Mouse (Mus musculus): ENCODE results near the gene Gon4l.
"Not testable (repeated sequence)": the region's sequence is repeated elsewhere in the genome, so short reads cannot be mapped to it uniquely, and the experiment has no call there.

Gene Gon4l

DNA sequence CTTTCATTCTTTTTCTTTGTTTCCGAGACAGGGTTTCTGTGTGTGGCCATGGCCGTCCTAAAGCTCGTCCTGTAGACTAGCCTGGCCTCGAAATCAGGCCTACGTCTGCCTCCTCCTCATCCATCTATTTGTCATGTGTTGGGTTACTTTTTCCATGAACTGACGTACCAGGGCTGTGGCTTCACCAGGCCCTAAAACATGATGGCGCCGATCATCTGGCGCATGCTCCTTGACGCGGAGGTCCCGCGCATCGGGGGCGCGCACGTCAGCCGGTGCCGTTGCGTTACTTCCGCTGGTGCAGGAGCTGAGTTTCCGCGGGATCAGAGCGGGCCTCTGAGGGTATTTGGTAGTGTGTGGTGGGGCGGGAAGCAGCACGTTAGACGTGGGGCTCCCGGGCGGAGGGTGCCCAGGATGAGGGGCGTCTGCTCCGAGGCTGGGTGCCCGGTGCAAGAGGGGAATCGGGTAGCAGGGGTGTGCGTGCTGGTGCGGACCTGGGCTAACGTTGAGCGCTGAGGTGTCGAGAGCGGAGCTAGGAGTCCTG lies at the start of gene Gon4l:
Gon4l (plus strand) TSS at position 281 of the 541 bp plus-strand sequence.
- peak; percentile 59 for DNase-seq (ENCODE audit: low read depth, low spot score)

DNA sequence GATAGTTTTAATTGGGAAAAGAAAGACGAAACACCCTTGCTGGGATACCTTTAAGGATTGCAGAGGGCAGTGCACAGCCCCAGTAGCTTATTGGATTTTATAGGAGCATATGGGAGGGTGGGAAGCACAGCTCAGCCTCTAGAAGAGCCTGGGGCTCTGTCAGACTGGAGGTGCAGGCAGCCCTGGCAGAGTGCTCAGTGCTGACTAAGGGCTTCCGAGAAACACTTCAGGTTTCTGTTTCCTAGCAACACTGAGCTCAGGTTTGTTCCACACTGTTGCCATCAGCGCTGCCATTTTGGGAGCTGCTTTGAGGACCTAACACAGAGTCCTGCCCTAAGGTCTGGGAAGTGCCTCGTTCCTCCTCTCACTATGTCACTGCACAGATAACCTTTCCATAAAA lies 48.7 kb upstream of the Gon4l start:
- not testable (repeated sequence) for DNase-seq (ENCODE audit: low read depth, low spot score)

DNA sequence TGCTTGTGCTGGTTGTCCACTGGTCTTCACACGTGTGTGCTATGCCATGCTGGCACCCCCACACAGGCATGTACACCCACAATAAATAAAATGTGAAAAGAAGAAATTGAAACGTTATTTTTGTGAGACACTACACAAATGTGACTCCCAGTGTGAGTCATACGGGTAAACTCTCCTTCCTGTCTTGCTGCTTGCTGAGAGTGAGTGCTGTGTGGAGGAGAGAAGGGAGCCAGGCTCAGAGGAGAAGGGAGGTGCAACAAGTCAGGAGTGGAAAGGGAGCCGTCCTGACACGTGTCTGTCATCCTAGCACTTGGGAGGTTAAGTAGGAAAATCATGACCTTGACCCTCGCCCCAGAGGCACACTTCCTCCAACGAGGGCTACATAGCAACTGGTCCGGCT lies 48.2 kb upstream of the Gon4l start:
- not testable (repeated sequence) for DNase-seq (ENCODE audit: low read depth, low spot score)

DNA sequence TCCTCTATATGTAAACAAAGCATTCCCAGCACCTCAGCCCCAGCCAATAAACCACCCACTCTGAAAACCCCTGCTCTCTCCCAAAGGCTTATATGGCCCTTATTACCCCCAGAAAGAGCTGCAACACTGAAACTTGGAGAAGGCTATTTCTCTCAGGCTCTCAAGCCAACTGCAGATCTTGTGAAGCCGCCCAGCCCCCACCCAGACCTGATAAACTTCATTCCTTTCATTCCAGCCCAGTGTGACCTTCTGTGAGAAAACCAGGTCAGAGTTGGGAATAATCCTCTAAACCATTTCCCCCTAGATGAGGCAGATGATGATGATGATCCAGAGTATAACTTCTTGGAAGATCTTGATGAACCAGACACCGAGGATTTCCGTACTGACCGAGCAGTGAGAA lies 47.0 kb upstream of the Gon4l start:
- DNase-seq (ENCODE audit: low read depth, low spot score): not testable (repeated sequence)

DNA sequence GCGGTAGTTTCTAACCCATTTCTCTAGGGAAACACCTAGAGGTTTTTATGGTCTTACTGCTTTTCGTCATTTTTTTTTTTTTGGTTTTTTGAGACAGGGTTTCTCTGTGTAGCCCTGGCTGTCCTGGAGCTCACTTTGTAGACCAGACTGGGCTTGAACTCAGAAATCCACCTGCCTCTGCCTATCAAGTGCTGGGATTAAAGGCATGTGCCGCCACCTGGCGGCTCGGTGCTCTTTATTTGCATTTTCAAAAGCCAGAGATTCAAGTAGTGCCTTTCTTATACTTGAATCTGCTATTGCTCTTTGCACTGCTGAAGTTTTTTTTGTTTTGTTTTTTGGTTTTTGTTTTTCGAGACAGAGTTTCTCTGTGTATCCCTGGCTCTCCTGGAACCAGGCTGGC lies 37.5 kb upstream of the Gon4l start:
- peak; percentile 38 for DNase-seq (ENCODE audit: low read depth, low spot score)

DNA sequence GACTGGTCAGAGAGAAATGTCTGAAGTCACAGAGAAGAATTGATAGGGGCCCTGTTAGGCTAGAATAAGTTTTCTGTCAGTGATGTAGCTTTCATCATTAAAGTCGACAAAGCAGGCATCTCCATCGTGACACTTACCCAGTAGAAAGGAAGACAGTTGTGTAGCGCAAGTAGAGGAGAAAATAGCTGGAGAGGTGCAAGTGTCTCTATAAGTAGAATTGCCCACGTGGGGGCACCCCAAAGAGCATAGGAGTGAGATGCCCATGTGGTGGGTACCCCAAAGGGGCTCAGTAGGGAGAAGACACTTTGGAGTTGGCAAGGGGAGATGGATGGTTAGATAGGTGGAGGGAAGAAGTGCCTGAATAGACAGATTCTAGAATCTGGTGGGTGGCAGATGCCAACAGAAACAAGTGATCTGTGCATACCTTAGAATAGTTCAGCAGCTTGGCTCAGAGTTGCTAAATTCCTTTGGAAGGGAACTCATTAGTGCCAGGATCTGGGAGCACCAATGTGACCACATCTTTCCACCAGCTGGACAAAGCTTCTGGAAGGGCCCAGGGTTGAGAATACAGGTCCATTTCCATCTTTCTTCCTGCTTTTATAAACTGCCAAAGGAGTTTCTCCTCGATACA lies 31.0 kb upstream of the Gon4l start:
- no peak for DNase-seq (ENCODE audit: low read depth, low spot score)

DNA sequence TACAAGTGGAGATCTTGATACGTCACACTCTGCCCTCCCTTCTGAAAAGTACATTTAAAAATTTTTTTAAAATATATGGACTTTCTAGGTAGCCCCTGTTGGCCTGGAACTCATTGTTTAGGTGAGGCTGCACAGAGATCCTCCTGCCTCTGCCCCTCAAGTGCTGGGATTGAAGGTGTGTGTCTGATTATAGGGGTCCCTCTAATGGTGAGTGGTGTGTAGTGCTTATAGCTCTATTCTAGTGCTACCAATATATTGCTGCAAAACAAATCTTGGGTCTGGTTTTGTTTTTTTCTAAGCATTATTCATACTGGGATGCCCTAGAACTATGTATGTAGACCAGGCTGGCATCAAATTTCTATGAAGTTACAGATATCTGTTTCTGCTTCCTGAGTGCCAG lies 9.3 kb upstream of the Gon4l start:
- DNase-seq (ENCODE audit: low read depth, low spot score): peak; percentile 23

GRCm38 (mm10) chr3:88827231-88827630 lies 7.8 kb upstream of the Gon4l start:
- DNase-seq (ENCODE audit: low read depth, low spot score): no peak

DNA sequence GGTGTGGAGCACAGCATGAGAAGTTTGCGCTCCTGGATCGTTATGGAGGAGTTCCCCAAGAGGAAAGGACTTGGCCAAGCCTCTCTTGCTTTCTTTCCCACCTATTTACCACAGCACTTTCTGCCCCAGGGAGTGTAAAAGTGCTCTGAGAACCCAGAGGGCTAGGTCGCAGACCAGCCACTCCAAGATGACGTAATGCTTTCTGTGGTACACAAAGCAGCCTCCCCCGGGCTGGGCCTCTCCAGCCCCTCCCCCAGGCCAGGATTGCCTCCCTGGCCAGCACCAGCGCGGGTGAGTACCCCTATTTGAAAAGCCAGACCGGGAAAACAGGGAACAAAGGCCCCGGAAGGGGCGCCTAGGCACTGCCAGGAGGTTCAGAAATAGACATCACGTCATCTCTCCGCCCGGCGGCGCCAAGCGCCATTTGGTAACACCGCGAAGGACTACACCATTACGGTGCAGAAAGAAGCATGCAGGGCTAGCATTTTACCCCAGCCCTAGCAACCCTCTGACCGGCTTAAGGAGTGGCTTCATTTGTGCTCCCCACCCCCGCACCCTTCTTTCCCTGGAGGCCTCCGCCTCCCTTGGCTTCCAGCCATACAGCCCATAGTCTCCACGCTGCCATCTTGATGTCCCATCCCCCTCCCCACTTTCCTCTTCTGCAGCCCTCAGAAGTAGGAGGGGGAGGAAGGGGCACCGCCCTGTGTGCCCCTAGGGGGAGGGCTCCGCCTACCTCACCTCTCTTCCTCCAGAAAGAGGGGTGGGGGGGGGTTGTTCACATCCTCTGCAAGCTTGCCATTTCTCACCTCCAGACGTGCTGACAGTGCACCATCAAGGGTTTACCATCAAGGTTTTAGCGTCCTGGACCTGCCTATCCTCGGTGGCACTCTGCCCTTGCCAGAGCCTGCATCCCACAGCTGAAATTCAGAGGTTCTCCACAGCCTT lies 3.6 kb upstream of the Gon4l start:
- peak; percentile 37 for DNase-seq (ENCODE audit: low read depth, low spot score)

GRCm38 (mm10) chr3:88832388-88832787 lies 2.6 kb upstream of the Gon4l start:
- peak; percentile 84 for DNase-seq (ENCODE audit: low read depth, low spot score)

GRCm38 (mm10) chr3:88849172-88849571 lies 14.1 kb downstream of the Gon4l start:
- no peak for DNase-seq (ENCODE audit: low read depth, low spot score)

- no peak for DNase-seq (ENCODE audit: low read depth, low spot score)
These were observed 20.8 kb downstream of the Gon4l start for GRCm38 (mm10) chr3:88855837-88856236.

DNA sequence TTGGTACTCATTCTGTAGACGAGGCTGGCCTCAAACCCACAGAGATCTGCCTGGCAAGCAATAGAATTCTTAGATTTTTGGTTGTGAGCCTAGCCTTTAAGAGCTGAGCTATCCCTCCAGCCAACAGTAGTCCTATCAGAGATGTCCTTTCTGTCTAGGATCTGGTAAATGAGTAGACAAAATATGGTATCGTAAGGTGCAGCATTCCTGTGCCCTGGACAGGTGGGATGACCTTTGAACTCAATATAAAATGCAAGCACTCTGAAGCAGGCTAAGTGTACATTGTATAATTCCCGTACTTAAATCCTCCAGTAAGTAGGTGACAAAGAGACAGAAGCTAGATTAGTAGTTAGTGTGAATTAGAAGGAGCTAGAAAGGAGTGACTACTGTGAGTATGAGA lies 27.1 kb downstream of the Gon4l start:
- DNase-seq (ENCODE audit: low read depth, low spot score): no peak

DNA sequence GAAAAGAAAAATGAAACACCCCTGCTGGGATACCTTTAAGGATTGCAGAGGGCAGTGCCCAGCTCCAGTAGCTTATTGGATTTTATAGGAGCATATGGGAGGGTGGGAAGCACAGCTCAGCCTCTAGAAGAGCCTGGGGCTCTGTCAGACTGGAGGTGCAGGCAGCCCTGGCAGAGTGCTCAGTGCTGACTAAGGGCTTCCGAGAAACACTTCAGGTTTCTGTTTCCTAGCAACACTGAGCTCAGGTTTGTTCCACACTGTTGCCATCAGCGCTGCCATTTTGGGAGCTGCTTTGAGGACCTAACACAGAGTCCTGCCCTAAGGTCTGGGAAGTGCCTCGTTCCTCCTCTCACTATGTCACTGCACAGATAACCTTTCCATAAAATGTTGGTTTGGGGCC lies 31.7 kb downstream of the Gon4l start:
- not testable (repeated sequence) for DNase-seq (ENCODE audit: low read depth, low spot score)

DNA sequence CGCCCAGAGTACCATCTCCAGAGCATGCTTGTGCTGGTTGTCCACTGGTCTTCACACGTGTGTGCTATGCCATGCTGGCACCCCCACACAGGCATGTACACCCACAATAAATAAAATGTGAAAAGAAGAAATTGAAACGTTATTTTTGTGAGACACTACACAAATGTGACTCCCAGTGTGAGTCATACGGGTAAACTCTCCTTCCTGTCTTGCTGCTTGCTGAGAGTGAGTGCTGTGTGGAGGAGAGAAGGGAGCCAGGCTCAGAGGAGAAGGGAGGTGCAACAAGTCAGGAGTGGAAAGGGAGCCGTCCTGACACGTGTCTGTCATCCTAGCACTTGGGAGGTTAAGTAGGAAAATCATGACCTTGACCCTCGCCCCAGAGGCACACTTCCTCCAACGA lies 32.1 kb downstream of the Gon4l start:
- not testable (repeated sequence) for DNase-seq (ENCODE audit: low read depth, low spot score)

DNA sequence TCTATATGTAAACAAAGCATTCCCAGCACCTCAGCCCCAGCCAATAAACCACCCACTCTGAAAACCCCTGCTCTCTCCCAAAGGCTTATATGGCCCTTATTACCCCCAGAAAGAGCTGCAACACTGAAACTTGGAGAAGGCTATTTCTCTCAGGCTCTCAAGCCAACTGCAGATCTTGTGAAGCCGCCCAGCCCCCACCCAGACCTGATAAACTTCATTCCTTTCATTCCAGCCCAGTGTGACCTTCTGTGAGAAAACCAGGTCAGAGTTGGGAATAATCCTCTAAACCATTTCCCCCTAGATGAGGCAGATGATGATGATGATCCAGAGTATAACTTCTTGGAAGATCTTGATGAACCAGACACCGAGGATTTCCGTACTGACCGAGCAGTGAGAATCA lies 33.4 kb downstream of the Gon4l start:
- not testable (repeated sequence) for DNase-seq (ENCODE audit: low read depth, low spot score)

GRCm38 (mm10) chr3:88882536-88882935 lies 47.5 kb downstream of the Gon4l start:
- DNase-seq (ENCODE audit: low read depth, low spot score): not testable (repeated sequence)

DNA sequence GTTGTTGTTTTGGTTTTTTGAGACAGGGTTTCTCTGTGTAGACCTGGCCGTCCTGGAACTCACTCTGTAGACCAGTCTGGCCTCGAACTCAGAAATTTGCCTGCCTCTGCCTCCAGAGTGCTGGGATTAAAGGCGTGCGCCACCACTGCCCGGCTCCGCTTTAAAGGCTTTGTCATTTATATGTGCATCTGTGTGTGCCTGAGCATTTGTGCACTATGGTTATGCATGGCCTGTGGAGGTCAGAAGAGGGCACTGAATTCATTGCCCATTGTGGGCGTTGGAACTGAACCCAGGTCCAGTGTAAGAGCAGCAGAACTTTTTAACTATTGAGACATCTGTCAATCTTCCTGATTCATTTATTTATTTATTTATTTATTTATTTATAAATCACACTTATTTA lies 58.0 kb downstream of the Gon4l start:
- peak; percentile 63 for DNase-seq (ENCODE audit: low read depth, low spot score)

- no peak for DNase-seq (ENCODE audit: low read depth, low spot score)
These were observed 69.8 kb downstream of the Gon4l start for GRCm38 (mm10) chr3:88904803-88905202.

- DNase-seq (ENCODE audit: low read depth, low spot score): no peak
These were observed 70.2 kb downstream of the Gon4l start for GRCm38 (mm10) chr3:88905209-88905608.

DNA sequence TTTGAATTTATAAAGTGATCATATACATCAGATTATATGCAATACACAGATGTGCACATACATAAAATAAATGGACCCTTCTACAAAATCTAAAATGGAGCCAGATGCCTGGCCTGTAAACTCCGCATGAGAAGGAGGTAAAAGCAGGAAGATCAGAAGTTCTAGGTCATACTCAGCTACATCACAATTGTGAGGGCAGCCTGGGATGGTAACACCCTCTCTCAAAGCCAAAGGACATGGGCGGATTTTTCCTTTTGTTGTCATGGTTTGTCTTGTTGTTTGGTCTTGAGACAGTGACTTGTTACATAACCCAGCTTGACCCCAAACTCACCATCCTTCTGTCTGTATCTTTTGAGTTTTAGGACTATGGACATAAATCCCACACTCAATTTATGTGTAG lies 70.7 kb downstream of the Gon4l start:
- DNase-seq (ENCODE audit: low read depth, low spot score): no peak

- DNase-seq (ENCODE audit: low read depth, low spot score): no peak
These were observed 71.5 kb downstream of the Gon4l start for GRCm38 (mm10) chr3:88906393-88907159.
